In the genomic region with DNA sequence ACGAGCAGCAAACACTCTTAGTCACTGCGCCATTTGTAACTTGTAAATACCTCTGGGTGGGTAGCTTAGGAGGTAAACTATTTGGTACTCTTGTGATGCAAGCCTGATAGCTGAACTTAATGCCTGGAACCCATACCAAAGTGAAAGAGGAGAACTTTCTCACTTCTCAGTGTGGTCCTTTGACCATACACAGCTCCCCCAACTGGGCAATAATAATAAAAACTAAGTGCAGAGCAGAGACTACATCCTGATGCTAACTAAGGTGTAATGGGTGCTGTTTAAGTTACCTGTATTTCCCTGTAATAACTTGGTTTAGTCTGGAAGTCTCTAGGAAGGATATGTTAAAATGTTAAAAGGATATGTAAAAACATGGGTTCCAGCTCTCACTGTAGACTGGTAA, we compare ENCODE assay signal across 19 mouse cellular contexts. TPM values are rescaled to one million over a fixed set of nuclear protein-coding genes. Genes with fewer than 3 reads are reported as not detected.
DNase-seq lines count a peak whose midpoint lies in the region; ATAC-seq and TF ChIP-seq lines count a peak whose summit lies in the region.
"Had no signal": no experiment of that assay in that cellular context is flagged by ENCODE, and none has a peak within 500 bp of the region (broad histone marks: within the 10 kb centered on the region; RNA-seq: fewer than 3 reads in every experiment).

No protein-coding gene starts in this region.

- intact Hi-C loops in gastrocnemius, adult 2 months (cut with DNase I) = no loop called here
- intact Hi-C loops in gastrocnemius, postnatal 36 days (cut with DNase I) = no loop called here

- no peaks in the 10 kb centered on the region for H3K27me3 ChIP-seq in lung, embryonic 14.5 days (ENCODE audit: insufficient read depth, low read length)
- H3K27me3 ChIP-seq in MEL (ENCODE audit: control insufficient read depth in 1 of 2, insufficient read depth in 2 of 2, low read length in 2 of 2) = no peaks in the 10 kb centered on the region
- H3K27me3 ChIP-seq in splenic B cell, adult 2 months (ENCODE audit: control insufficient read depth, insufficient read depth, low read length, poor library complexity, severe bottlenecking) = no peaks in the 10 kb centered on the region
- H3K27me3 ChIP-seq in kidney, adult 2 months (replicated peaks; ENCODE audit: control insufficient read depth, insufficient read depth, low read length) = no peaks in the 10 kb centered on the region
- H3K27me3 ChIP-seq: liver, embryonic 15.5 days; stomach, embryonic 15.5 days had no signal

- H3K4me3 ChIP-seq in gastrocnemius, adult 2 months = no peak overlapping the region
- H3K4me3 ChIP-seq in lung, embryonic 14.5 days (ENCODE audit: low read depth, low read length) = no peak overlapping the region
- H3K4me3 ChIP-seq in lung, adult 2 months (replicated peaks; ENCODE audit: extremely low read depth, low read depth, low read length) = no peak overlapping the region
- no peak overlapping the region for H3K4me3 ChIP-seq in MEL (ENCODE audit: control insufficient read depth in 1 of 2, insufficient read depth in 1 of 2, low read depth in 2 of 2, low read length in 2 of 2)
- H3K4me3 ChIP-seq in kidney, adult 2 months (ENCODE audit: insufficient read depth, low read depth, low read length) = no peak overlapping the region
- H3K4me3 ChIP-seq: liver, embryonic 15.5 days; stomach, embryonic 15.5 days had no signal

- no peaks in the 10 kb centered on the region for H3K4me1 ChIP-seq in lung, embryonic 14.5 days (ENCODE audit: insufficient read depth)
- H3K4me1 ChIP-seq in lung, adult 2 months (ENCODE audit: control insufficient read depth, insufficient read depth, low read length) = no peaks in the 10 kb centered on the region
- peaks cover 7 to 9% of the 10 kb centered on the region in 2 experiments for H3K4me1 ChIP-seq in MEL (ENCODE audit: control insufficient read depth in 1 of 2, insufficient read depth in 2 of 2, low read length in 2 of 2)
- peaks cover 21% of the 10 kb centered on the region for H3K4me1 ChIP-seq in kidney, adult 2 months (ENCODE audit: control insufficient read depth, insufficient read depth, low read length)
- H3K4me1 ChIP-seq: stomach, embryonic 15.5 days had no signal

- no peak overlapping the region for H3K9ac ChIP-seq in lung, embryonic 14.5 days
- H3K9ac ChIP-seq in MEL (ENCODE audit: control insufficient read depth, low read depth, low read length, poor library complexity, severe bottlenecking) = no peak overlapping the region
- H3K9ac ChIP-seq: hindbrain, embryonic 14.5 days; liver, embryonic 15.5 days; stomach, embryonic 15.5 days had no signal

- TF ChIP-seq POLR2A in lung, adult 2 months (IDR thresholded peaks at IDR 0.05; ENCODE audit: borderline replicate concordance, extremely low read depth, low read depth, low read length) = no peak
- TF ChIP-seq POLR2A in MEL (IDR thresholded peaks at IDR 0.05; ENCODE audit: control insufficient read depth in 1 of 2, insufficient read depth in 1 of 2, low read depth in 1 of 2, low read length in 2 of 2, poor library complexity in 1 of 2) = no peak
- TF ChIP-seq POLR2A in kidney, adult 2 months (IDR thresholded peaks at IDR 0.05; ENCODE audit: low read depth, low read length) = no peak

- ATAC-seq in lung, embryonic 14.5 days (ENCODE audit: insufficient read depth) = no peak; the same call in 1 of the 2 replicates
- ATAC-seq: forebrain, embryonic 16.5 days had no signal

- WGBS in lung, embryonic 14.5 days = 74% methylated on average over 2 of the region's 2 CpGs
- 79% methylated on average over 2 of the region's 2 CpGs for WGBS in lung, adult 2 months
- 79% methylated on average over 2 of the region's 2 CpGs for WGBS in kidney, adult 2 months

- peak; percentile 10; the same call in 1 of the 2 replicates for TF ChIP-seq CTCF in gastrocnemius, adult 2 months (IDR thresholded peaks at IDR 0.05)
- TF ChIP-seq CTCF in lung, embryonic 14.5 days (IDR thresholded peaks at IDR 0.05; ENCODE audit: low read depth) = peak; percentile 23; the same call in 1 of the 2 replicates
- TF ChIP-seq CTCF in lung, adult 2 months (IDR thresholded peaks at IDR 0.05; ENCODE audit: insufficient read depth, low read length) = no peak
- TF ChIP-seq CTCF in MEL (IDR thresholded peaks at IDR 0.05 in 2 of 3, conservative IDR thresholded peaks at IDR 0.05 in 1 of 3; ENCODE audit: control insufficient read depth in 1 of 3, insufficient read depth in 1 of 3, low read depth in 2 of 3, low read length in 3 of 3, poor library complexity in 1 of 3, severe bottlenecking in 1 of 3) = peak in 1 of 3 experiments; percentile 38; a peak in 3 of 6 replicates
- no peak for TF ChIP-seq CTCF in kidney, adult 2 months (conservative IDR thresholded peaks at IDR 0.05; ENCODE audit: insufficient read depth, insufficient read length, low read depth, low read length)

- DNase-seq in gastrocnemius, adult 2 months = no peak
- no peak for DNase-seq in gastrocnemius, postnatal 36 days
- DNase-seq in lung, embryonic 14.5 days = peak; percentile 37
- no peak for DNase-seq in lung, adult 2 months
- no peak for DNase-seq in MEL (ENCODE audit: low read depth, low spot score)
- DNase-seq in splenic B cell, adult 2 months (ENCODE audit: low read depth, low spot score) = peak; percentile 60
- DNase-seq in kidney, adult 2 months = no peak
- no peak for DNase-seq in spleen, postnatal 4 days (ENCODE audit: low spot score in 2 of 2)
- DNase-seq: adrenal gland, adult 8-10 months; cerebellum, adult 9-11 months; gastrocnemius, postnatal 25 days; kidney, adult 9 months; layer of hippocampus, adult 9-11 months; right cerebral cortex, postnatal 4 days; thymus, postnatal 25 days had no signal

- peaks cover 20% of the 10 kb centered on the region for H3K79me2 ChIP-seq in MEL (ENCODE audit: control insufficient read depth, insufficient read depth, low read length, poor library complexity)

- peak; percentile 9 for TF ChIP-seq RAD21 in MEL (IDR thresholded peaks at IDR 0.05; ENCODE audit: low read depth, low read length)

- no peak for TF ChIP-seq EP300 in MEL (IDR thresholded peaks at IDR 0.05; ENCODE audit: low read depth in 1 of 2, low read length in 2 of 2)

- H3K9me3 ChIP-seq in lung, embryonic 14.5 days (ENCODE audit: low read depth, low read length) = no peaks in the 10 kb centered on the region
- H3K9me3 ChIP-seq in MEL (replicated peaks; ENCODE audit: insufficient read depth, low read length) = no peaks in the 10 kb centered on the region
- H3K9me3 ChIP-seq: liver, embryonic 15.5 days; stomach, embryonic 15.5 days had no signal

- H3K4me2 ChIP-seq in lung, embryonic 14.5 days = no peak overlapping the region
- H3K4me2 ChIP-seq: hindbrain, embryonic 14.5 days; liver, embryonic 15.5 days; stomach, embryonic 15.5 days had no signal

- peaks cover 81% of the 10 kb centered on the region for H3K36me3 ChIP-seq in lung, embryonic 14.5 days (ENCODE audit: insufficient read depth)
- peaks cover 55 to 58% of the 10 kb centered on the region in 2 experiments for H3K36me3 ChIP-seq in MEL (ENCODE audit: control insufficient read depth in 1 of 2, insufficient read depth in 2 of 2, low read length in 2 of 2)
- H3K36me3 ChIP-seq in splenic B cell, adult 2 months (ENCODE audit: control insufficient read depth, insufficient read depth, low read length, poor library complexity, severe bottlenecking) = peaks cover 8% of the 10 kb centered on the region; the same call in 1 of the 2 replicates
- peaks cover 5% of the 10 kb centered on the region for H3K36me3 ChIP-seq in kidney, adult 2 months (ENCODE audit: control insufficient read depth, insufficient read depth, low read length)

- H3K27ac ChIP-seq in gastrocnemius, adult 2 months = no peak overlapping the region
- H3K27ac ChIP-seq in lung, embryonic 14.5 days (ENCODE audit: low read depth) = no peak overlapping the region
- H3K27ac ChIP-seq in MEL (ENCODE audit: control insufficient read depth, low read depth, low read length) = no peak overlapping the region
- no peak overlapping the region for H3K27ac ChIP-seq in kidney, adult 2 months (ENCODE audit: insufficient read depth, low read depth, low read length)
- H3K27ac ChIP-seq: hindbrain, embryonic 14.5 days; liver, embryonic 15.5 days; stomach, embryonic 15.5 days had no signal

TF ChIP-seq in MEL, 35 proteins besides CTCF, POLR2A, EP300 and RAD21:
- TF ChIP-seq ZC3H11A (IDR thresholded peaks at IDR 0.05; ENCODE audit: low read depth, low read length) (peak; percentile 12; the same call in 1 of the 2 replicates), KAT2A (conservative IDR thresholded peaks at IDR 0.05; ENCODE audit: low read depth, low read length) (no peak), TCF12 (IDR thresholded peaks at IDR 0.05; ENCODE audit: low read depth, low read length) (no peak), NRF1 (IDR thresholded peaks at IDR 0.05; ENCODE audit: insufficient read depth, low read depth, low read length, poor library complexity, severe bottlenecking) (no peak), ZKSCAN1 (IDR thresholded peaks at IDR 0.05; ENCODE audit: low read depth, low read length) (no peak), USF1 (IDR thresholded peaks at IDR 0.05; ENCODE audit: low read depth, low read length) (no peak), BHLHE40 (IDR thresholded peaks at IDR 0.05; ENCODE audit: borderline replicate concordance, low read depth, low read length) (no peak)

RNA-seq across cellular contexts. Expression of gene Nap1l1, which starts 15.8 kb away (rescaled TPM):
- 10 to 100 TPM; 62.8 to 64.2 TPM for total RNA-seq in gastrocnemius, adult 2 months (2021)
- 10 to 100 TPM; 47.7 to 54.7 TPM for total RNA-seq in gastrocnemius, postnatal 36 days (2021)
- polyA plus RNA-seq in lung, embryonic 14.5 days (2014; fragmentation: Nextera tagmentation; extraction: Ambion mirVana) = 301 and 316 TPM in 2 replicates
- polyA plus RNA-seq in lung, adult 2 months (2012; rRNA removed) = 10.8 and 20.7 TPM in 2 replicates
- 183 and 220 TPM in 2 replicates for total RNA-seq in MEL (2012; rRNA removed)
- polyA plus RNA-seq in MEL (2012; ENCODE audit: insufficient read depth in 1 of 2, insufficient read length in 2 of 2, low read depth in 1 of 2, low replicate concordance in 2 of 2, missing spikeins in 1 of 2) = 100 to 1,000 TPM; 296 to 591 TPM
- polyA plus RNA-seq in kidney, adult 2 months (2012; rRNA removed) = 9.9 and 18.8 TPM in 2 replicates

RNA-seq across cellular contexts. Expression of gene Phlda1, which starts 17.3 kb away (rescaled TPM):
- 1 to 10 TPM; 4.2 to 4.9 TPM for total RNA-seq in gastrocnemius, adult 2 months (2021)
- 1 to 10 TPM; 3.3 to 3.4 TPM for total RNA-seq in gastrocnemius, postnatal 36 days (2021)
- 134 and 137 TPM in 2 replicates for polyA plus RNA-seq in lung, embryonic 14.5 days (2014; fragmentation: Nextera tagmentation; extraction: Ambion mirVana)
- polyA plus RNA-seq in lung, adult 2 months (2012; rRNA removed) = 32.7 and 54.1 TPM in 2 replicates
- total RNA-seq in MEL (2012; rRNA removed) = 0.27 and 0.39 TPM in 2 replicates
- 1 to 10 TPM in 1 of 2 experiments, not detected in 1; 3.4 TPM for polyA plus RNA-seq in MEL (2012; ENCODE audit: insufficient read depth in 1 of 2, insufficient read length in 2 of 2, low read depth in 1 of 2, low replicate concordance in 2 of 2, missing spikeins in 1 of 2)
- polyA plus RNA-seq in kidney, adult 2 months (2012; rRNA removed) = 7.8 and 9.5 TPM in 2 replicates

Comparison
In these comparisons a context has a peak if more than half of its experiments do, and no peak if none do; other contexts are left out.
1. DNase-seq: peak in lung, embryonic 14.5 days (single experiment) and splenic B cell, adult 2 months (single experiment); none in gastrocnemius, adult 2 months (single experiment), gastrocnemius, postnatal 36 days (0 of 2), lung, adult 2 months (single experiment), MEL (single experiment), kidney, adult 2 months (single experiment) and spleen, postnatal 4 days (0 of 2).
2. CTCF ChIP-seq: peak in gastrocnemius, adult 2 months (single experiment) and lung, embryonic 14.5 days (single experiment); none in lung, adult 2 months (single experiment) and kidney, adult 2 months (single experiment).
3. RNA of gene Nap1l1, which starts 15.8 kb away (polyA plus RNA-seq): 296 to 591 TPM in MEL and 301 to 316 TPM in lung, embryonic 14.5 days; 10.8 to 20.7 TPM in lung, adult 2 months and 9.9 to 18.8 TPM in kidney, adult 2 months; every median in the first group is over 10 times any median in the second.